Mouse (Mus musculus) lung, postnatal 25 days (tissue): ENCODE measurements around the gene Tap2.
"Not testable (repeated sequence)": the region's sequence is repeated elsewhere in the genome, so short reads cannot be mapped to it uniquely, and the experiment has no call there.

Source experiments
- DNase-seq: peaks from one replicate; pipeline ENCODE4 v3.0.0; 2022; ENCODE audit warnings: low spot score

The Tap2 gene

GRCm38 (mm10) chr17:34213936-34214335 lies 10.6 kb downstream of the Tap2 start:
- DNase-seq, result no peak

GRCm38 (mm10) chr17:34215176-34215575 lies 11.8 kb downstream of the Tap2 start:
- no peak for DNase-seq

- DNase-seq, result no peak
These were observed 14.0 kb downstream of the Tap2 start for GRCm38 (mm10) chr17:34217216-34217928.

GRCm38 (mm10) chr17:34217986-34218385 lies 14.7 kb downstream of the Tap2 start:
- no peak for DNase-seq

- peak; percentile 80 for DNase-seq
These were observed 15.3 kb downstream of the Tap2 start for GRCm38 (mm10) chr17:34218675-34219074.

GRCm38 (mm10) chr17:34219096-34219495 lies 15.8 kb downstream of the Tap2 start:
- not testable (repeated sequence) for DNase-seq

- DNase-seq, result peak; percentile 69
These were observed 16.5 kb downstream of the Tap2 start for GRCm38 (mm10) chr17:34219801-34220200.

- DNase-seq, result not testable (repeated sequence)
These were observed 17.1 kb downstream of the Tap2 start for GRCm38 (mm10) chr17:34220401-34220800.

- DNase-seq, result no peak
These were observed 21.5 kb downstream of the Tap2 start for GRCm38 (mm10) chr17:34224816-34225215.

- DNase-seq, result no peak
These were observed 22.1 kb downstream of the Tap2 start for GRCm38 (mm10) chr17:34225426-34225825.

GRCm38 (mm10) chr17:34225911-34226310 lies 22.6 kb downstream of the Tap2 start:
- not testable (repeated sequence) for DNase-seq

- DNase-seq, result not testable (repeated sequence)
These were observed 27.6 kb downstream of the Tap2 start for GRCm38 (mm10) chr17:34230971-34231370.

GRCm38 (mm10) chr17:34232021-34232420 lies 28.7 kb downstream of the Tap2 start:
- DNase-seq, result not testable (repeated sequence)

GRCm38 (mm10) chr17:34234926-34235325 lies 31.6 kb downstream of the Tap2 start:
- DNase-seq, result peak; percentile 86

GRCm38 (mm10) chr17:34236691-34237090 lies 33.4 kb downstream of the Tap2 start:
- DNase-seq, result peak; percentile 56

- DNase-seq, result no peak
These were observed 34.4 kb downstream of the Tap2 start for GRCm38 (mm10) chr17:34237741-34238140.

- peak; percentile 76 for DNase-seq
These were observed 35.4 kb downstream of the Tap2 start, which contains the start of gene H2-Ob for GRCm38 (mm10) chr17:34238706-34239105. Gene H2-Ob, plus strand, starts transcription at chr17:34238903.

GRCm38 (mm10) chr17:34239601-34240041 lies 36.3 kb downstream of the Tap2 start:
- DNase-seq, result peak; percentile 49

- no peak for DNase-seq
These were observed 37.0 kb downstream of the Tap2 start for GRCm38 (mm10) chr17:34240366-34240765.

- no peak for DNase-seq
These were observed 37.6 kb downstream of the Tap2 start for GRCm38 (mm10) chr17:34240916-34241315.

GRCm38 (mm10) chr17:34244656-34245055 lies 41.3 kb downstream of the Tap2 start:
- DNase-seq, result no peak

GRCm38 (mm10) chr17:34247047-34247446 lies 43.7 kb downstream of the Tap2 start:
- no peak for DNase-seq

GRCm38 (mm10) chr17:34248764-34249163 lies 45.4 kb downstream of the Tap2 start:
- DNase-seq, result no peak

- DNase-seq, result no peak
These were observed 46.0 kb downstream of the Tap2 start for GRCm38 (mm10) chr17:34249361-34249760.
